Mouse (Mus musculus): Measurements from ENCODE around the gene 1700013G24Rik. TPM values are rescaled to one million over a fixed set of nuclear protein-coding genes. Genes with fewer than 3 reads are reported as not detected.

Gene 1700013G24Rik
- polyA plus RNA-seq, 1 experiment from 2014 or later, result not detected

DNA sequence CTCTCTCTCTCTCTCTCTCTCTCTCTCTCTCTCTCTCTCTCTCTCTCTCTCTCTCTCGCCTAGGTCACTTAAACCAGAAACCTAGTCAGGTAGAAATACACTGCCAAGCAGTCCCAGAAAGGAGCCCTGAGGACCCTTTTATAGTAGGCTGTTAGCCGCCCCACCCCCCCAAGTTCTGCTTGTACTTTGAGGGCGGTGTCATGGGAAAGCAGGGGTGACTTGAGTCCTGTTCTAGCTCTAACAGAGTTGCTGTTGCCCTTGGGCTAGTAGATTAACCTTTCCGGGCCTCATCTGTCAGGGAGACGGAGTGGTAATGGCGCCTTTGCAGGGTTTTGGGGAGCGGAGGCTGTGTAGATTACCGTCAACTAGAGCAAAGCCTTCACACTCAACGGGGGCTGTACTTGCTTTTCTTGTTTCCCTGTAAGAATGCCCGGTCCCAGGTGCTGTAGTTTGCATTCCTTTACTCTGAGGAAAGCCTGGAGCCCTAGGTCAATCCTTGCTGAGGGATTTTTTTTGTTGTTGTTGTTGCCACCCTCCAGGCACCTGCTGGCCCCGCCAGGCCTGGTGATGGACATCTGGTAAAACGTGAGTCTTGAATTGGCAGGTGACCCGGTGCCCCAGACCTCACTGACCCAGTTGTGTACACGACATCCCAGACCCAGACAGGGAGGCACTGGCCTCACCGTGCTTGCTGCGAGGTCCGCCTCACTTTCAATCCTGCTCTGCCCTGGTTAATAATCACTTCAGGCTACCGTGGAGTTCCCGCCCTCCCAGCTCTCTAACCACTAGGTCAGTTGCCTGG, 27.3 kb downstream of the 1700013G24Rik start:
- H3K4me2 ChIP-seq, result peak overlapping the region; percentile 32
- H3K27ac ChIP-seq, result peak overlapping the region; percentile 82
- H3K27me3 ChIP-seq (replicated peaks), result no peaks in the 10 kb centered on the region
- peak; percentile 59; the same call in 1 of the 2 replicates for ATAC-seq (ENCODE audit: insufficient read depth, low FRiP score, low read depth)
- H3K4me1 ChIP-seq, result peaks cover 87% of the 10 kb centered on the region
- H3K9ac ChIP-seq, result no peak overlapping the region
- no peaks in the 10 kb centered on the region for H3K9me3 ChIP-seq
- 29% methylated on average over 19 of the region's 19 CpGs for WGBS
- no peak overlapping the region for H3K4me3 ChIP-seq (replicated peaks)
- H3K36me3 ChIP-seq, result 0 out of 2 replicates have a peak, but pooled peaks cover 3% of the 10 kb centered on the region

DNA sequence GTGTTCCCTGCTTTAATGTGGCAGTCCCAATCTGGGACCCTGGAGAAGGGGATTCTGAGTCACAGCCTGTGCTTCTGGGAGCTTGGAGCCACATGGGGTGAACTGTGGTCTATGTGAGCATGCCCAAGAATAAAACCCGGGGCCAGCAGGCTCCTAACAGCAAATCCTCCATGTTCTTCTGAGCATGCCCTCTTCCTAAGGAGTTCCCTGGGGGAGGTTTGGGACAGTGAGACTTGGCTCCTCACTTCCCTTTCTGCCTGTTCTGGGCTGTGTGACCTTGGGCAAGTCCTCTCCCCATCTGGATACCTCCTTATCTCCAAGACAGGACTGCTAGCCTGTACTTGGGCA, 27.9 kb downstream of the 1700013G24Rik start:
- Histone ChIP-seq H3K4me1 (peaks cover 87% of the 10 kb centered on the region), H3K9ac (no peak overlapping the region), H3K27ac (peak overlapping the region; percentile 82), H3K27me3 (replicated peaks) (no peaks in the 10 kb centered on the region), H3K36me3 (0 out of 2 replicates have a peak, but pooled peaks cover 3% of the 10 kb centered on the region), H3K9me3 (no peaks in the 10 kb centered on the region), H3K4me3 (replicated peaks) (no peak overlapping the region), H3K4me2 (peak overlapping the region; percentile 32; the same call in 1 of the 2 replicates)
- ATAC-seq (ENCODE audit: insufficient read depth, low FRiP score, low read depth), result no peak
- WGBS, result 25% methylated on average over 1 of the region's 1 CpGs

DNA sequence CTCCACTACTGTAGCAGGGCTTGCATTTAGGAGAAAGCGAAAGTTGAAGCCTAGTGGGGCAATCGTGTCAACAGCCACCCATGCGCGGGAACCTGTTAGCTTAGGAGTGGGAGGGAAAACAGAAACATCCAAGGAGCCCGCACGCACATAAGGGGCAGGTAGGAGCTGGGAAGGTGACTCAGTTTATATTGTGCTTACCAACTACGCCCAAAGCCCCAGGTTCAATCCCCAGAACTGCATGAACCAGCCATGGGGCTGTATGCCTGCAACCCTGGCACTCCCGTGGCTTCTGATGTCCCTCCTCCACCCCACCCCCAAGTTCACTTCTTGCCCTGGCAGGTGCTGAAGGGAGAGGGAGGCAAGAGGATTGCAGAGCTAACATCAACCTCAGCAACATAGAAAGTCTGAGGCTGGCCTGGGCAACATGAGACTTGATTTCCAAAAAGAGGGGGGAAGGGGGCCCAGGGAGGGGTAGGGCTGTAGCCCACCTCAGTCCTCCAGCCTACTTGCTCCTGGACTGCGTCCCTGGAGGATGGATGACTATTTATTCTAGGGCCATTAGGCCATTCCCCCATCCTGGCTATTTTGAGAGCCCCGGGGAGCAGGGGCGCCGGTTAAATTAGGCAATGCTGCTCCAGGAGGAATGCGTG, 28.4 kb downstream of the 1700013G24Rik start:
- peaks cover 87% of the 10 kb centered on the region for H3K4me1 ChIP-seq
- ATAC-seq (ENCODE audit: insufficient read depth, low FRiP score, low read depth), result no peak
- 47% methylated on average over 13 of the region's 13 CpGs for WGBS
- H3K9me3 ChIP-seq, result no peaks in the 10 kb centered on the region
- H3K27me3 ChIP-seq (replicated peaks), result no peaks in the 10 kb centered on the region
- no peak overlapping the region for H3K4me2 ChIP-seq
- H3K36me3 ChIP-seq, result 0 out of 2 replicates have a peak, but pooled peaks cover 3% of the 10 kb centered on the region
- no peak overlapping the region for H3K9ac ChIP-seq
- no peak overlapping the region for H3K4me3 ChIP-seq (replicated peaks)
- H3K27ac ChIP-seq, result peak overlapping the region; percentile 82

DNA sequence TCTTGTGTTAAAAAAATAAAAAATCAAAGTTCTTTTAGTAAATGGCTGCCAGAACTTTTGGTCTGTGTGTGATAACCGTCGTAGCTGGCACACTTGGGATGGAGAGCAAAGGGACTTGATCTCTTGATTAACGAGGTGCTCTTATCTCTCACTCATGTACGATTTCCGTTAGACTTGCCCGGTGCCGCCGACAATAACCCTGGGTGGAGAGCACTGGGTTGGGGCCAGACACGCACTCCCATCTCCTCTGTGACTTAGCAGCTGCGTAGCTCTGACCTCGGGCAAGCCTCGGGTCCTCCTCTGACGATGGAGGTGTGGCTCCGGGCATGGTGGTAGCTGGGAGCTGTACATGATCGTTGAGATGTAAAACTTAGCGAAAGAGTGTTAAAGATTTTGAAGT, 30.8 kb downstream of the 1700013G24Rik start:
- no peak for ATAC-seq (ENCODE audit: insufficient read depth, low FRiP score, low read depth)
- Histone ChIP-seq H3K27me3 (replicated peaks) (no peaks in the 10 kb centered on the region), H3K4me2 (no peak overlapping the region), H3K9ac (no peak overlapping the region), H3K4me3 (replicated peaks) (no peak overlapping the region), H3K9me3 (no peaks in the 10 kb centered on the region), H3K4me1 (peaks cover 87% of the 10 kb centered on the region), H3K36me3 (0 out of 2 replicates have a peak, but pooled peaks cover 3% of the 10 kb centered on the region), H3K27ac (peak overlapping the region; percentile 65)
- 34% methylated on average over 16 of the region's 16 CpGs for WGBS

GRCm38 (mm10) chr4:137484586-137484985, 31.5 kb downstream of the 1700013G24Rik start:
- H3K27ac ChIP-seq, result peak overlapping the region; percentile 65
- no peak overlapping the region for H3K4me3 ChIP-seq (replicated peaks)
- H3K9ac ChIP-seq, result no peak overlapping the region
- 67% methylated on average over 7 of the region's 7 CpGs for WGBS
- H3K27me3 ChIP-seq (replicated peaks), result no peaks in the 10 kb centered on the region
- peaks cover 87% of the 10 kb centered on the region for H3K4me1 ChIP-seq
- no peak for ATAC-seq (ENCODE audit: insufficient read depth, low FRiP score, low read depth)
- no peaks in the 10 kb centered on the region for H3K9me3 ChIP-seq
- H3K36me3 ChIP-seq, result 0 out of 2 replicates have a peak, but pooled peaks cover 3% of the 10 kb centered on the region
- H3K4me2 ChIP-seq, result 0 out of 2 replicates have a peak overlapping the region, but pooled peaks have one; percentile 5

DNA sequence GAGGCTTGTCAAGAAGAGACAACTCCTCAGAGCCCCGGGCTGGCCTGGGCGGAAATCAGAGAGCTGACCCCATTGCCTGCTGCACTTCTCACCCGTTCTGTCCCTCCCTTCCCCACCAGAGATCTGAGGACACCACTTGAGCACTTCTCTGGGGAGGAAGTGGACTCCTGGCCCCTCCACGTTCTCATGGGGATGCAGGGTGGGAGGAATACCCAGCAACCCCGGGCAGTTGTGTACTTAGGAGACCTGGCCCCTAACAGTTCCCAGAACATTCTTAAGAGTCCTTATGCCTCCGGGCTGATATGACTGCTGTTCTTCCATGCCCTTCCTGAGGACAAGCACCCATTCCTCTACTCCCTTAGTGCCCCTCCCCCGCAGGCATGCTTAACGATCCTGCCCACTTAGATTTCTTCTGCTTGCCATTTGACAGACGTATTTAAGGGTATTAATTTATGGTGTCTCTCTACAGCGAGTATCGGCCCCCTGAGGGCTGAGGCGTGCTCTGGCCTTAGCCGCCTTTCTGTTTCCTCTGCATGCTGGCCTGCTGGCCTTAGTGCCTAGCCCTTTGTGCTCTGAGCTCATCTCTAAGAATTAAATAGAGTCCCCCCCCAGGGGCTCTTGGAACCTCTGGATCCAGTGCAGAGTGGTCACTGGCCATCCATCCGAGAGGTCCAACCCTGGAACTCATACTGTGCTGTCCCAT, 32.3 kb downstream of the 1700013G24Rik start:
- Histone ChIP-seq H3K4me1 (peaks cover 88% of the 10 kb centered on the region), H3K27me3 (replicated peaks) (no peaks in the 10 kb centered on the region), H3K4me3 (replicated peaks) (no peak overlapping the region), H3K4me2 (no peak overlapping the region), H3K36me3 (0 out of 2 replicates have a peak, but pooled peaks cover 3% of the 10 kb centered on the region), H3K9me3 (no peaks in the 10 kb centered on the region), H3K9ac (no peak overlapping the region), H3K27ac (peak overlapping the region; percentile 86)
- ATAC-seq (ENCODE audit: insufficient read depth, low FRiP score, low read depth), result no peak
- WGBS, result 38% methylated on average over 14 of the region's 14 CpGs

DNA sequence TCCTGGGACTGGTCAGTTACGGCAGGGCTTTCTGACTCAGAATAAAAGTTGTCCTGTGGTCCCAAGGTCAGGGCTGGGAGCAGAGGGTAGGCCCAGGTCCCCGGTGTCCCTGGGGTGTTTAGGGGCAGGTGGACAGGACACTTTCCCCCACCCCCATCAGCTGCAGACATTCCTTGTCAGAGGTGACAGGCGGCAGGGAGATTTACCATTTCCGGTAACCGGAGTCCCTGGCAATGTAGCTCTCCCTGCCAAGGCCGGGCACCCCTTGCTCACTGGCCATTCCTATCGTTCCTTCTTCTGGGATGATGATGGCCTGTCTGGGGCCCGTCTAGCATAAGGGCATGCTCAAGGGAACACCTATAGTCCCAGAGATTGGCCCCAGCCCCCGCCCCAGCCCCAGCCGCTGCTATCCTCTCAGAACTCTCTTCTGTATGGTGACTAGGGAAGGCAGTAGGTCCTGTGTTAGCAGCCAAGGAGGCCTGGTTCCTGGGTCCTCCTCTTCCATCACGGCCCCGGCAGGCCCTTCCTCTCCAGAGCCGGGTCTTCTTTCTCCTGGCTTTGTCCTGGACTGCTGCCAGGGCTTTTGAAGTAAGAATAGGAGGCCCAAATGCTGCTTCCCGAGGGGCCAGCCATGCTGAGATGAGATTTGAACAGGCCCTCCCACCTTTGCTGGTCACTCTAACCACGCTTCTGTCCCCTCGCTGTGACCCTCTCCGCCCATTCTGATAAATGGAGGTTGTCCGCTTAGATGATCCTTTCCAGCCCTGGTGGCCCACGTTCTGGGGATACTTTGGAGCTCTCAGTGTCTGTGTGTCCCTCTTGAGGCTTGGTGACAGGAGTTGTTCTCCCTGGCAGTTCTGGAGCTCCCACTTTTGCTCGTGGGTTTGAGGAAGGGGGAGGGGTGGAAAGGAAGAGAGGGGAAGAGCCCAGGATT, 33.3 kb downstream of the 1700013G24Rik start:
- H3K4me3 ChIP-seq (replicated peaks), result no peak overlapping the region
- H3K27me3 ChIP-seq (replicated peaks), result no peaks in the 10 kb centered on the region
- H3K27ac ChIP-seq, result peak overlapping the region; percentile 86
- 0 out of 2 replicates have a peak, but pooled peaks cover 3% of the 10 kb centered on the region for H3K36me3 ChIP-seq
- 0 out of 2 replicates have a peak overlapping the region, but pooled peaks have one; percentile 6 for H3K9ac ChIP-seq
- H3K4me2 ChIP-seq, result peak overlapping the region; percentile 13; the same call in 1 of the 2 replicates
- no peak for ATAC-seq (ENCODE audit: insufficient read depth, low FRiP score, low read depth)
- no peaks in the 10 kb centered on the region for H3K9me3 ChIP-seq
- WGBS, result 36% methylated on average over 20 of the region's 20 CpGs
- H3K4me1 ChIP-seq, result peaks cover 79% of the 10 kb centered on the region

GRCm38 (mm10) chr4:137487286-137488000, 34.4 kb downstream of the 1700013G24Rik start:
- Histone ChIP-seq H3K9ac (no peak overlapping the region), H3K27me3 (replicated peaks) (no peaks in the 10 kb centered on the region), H3K4me1 (peaks cover 70% of the 10 kb centered on the region), H3K36me3 (0 out of 2 replicates have a peak, but pooled peaks cover 1% of the 10 kb centered on the region), H3K4me2 (0 out of 2 replicates have a peak overlapping the region, but pooled peaks have one; percentile 4), H3K4me3 (replicated peaks) (no peak overlapping the region), H3K27ac (peak overlapping the region; percentile 86), H3K9me3 (no peaks in the 10 kb centered on the region)
- ATAC-seq (ENCODE audit: insufficient read depth, low FRiP score, low read depth), result peak; percentile 31; the same call in 1 of the 2 replicates
- WGBS, result 43% methylated on average over 10 of the region's 10 CpGs

- no peak for ATAC-seq (ENCODE audit: insufficient read depth, low FRiP score, low read depth)
- WGBS, result 24% methylated on average over 11 of the region's 11 CpGs
Observed at GRCm38 (mm10) chr4:137488038-137488437, 35.0 kb downstream of the 1700013G24Rik start.

GRCm38 (mm10) chr4:137488571-137489303, 35.7 kb downstream of the 1700013G24Rik start:
- H3K4me3 ChIP-seq (replicated peaks), result no peak overlapping the region
- no peak overlapping the region for H3K9ac ChIP-seq
- H3K27ac ChIP-seq, result peak overlapping the region; percentile 86
- WGBS, result 21% methylated on average over 12 of the region's 12 CpGs
- no peaks in the 10 kb centered on the region for H3K36me3 ChIP-seq
- H3K4me2 ChIP-seq, result peak overlapping the region; percentile 21
- peak; percentile 57 for ATAC-seq (ENCODE audit: insufficient read depth, low FRiP score, low read depth)
- H3K9me3 ChIP-seq, result no peaks in the 10 kb centered on the region
- H3K27me3 ChIP-seq (replicated peaks), result no peaks in the 10 kb centered on the region
- H3K4me1 ChIP-seq, result peaks cover 71% of the 10 kb centered on the region

More at GRCm38 (mm10) chr4:137488038-137488437, 35.0 kb downstream of the 1700013G24Rik start:
- Histone ChIP-seq H3K36me3 (no peaks in the 10 kb centered on the region), H3K4me3 (replicated peaks) (no peak overlapping the region), H3K27ac (peak overlapping the region; percentile 86), H3K4me1 (peaks cover 71% of the 10 kb centered on the region), H3K9me3 (no peaks in the 10 kb centered on the region), H3K9ac (no peak overlapping the region), H3K4me2 (0 out of 2 replicates have a peak overlapping the region, but pooled peaks have one; percentile 4), H3K27me3 (replicated peaks) (no peaks in the 10 kb centered on the region)

All from stomach, embryonic 15.5 days (tissue).